Mouse (Mus musculus): ENCODE results near the gene Uck1. TPM values are rescaled to one million over a fixed set of nuclear protein-coding genes. Genes with fewer than 3 reads are reported as not detected.
A peak's percentile ranks its signal among the peaks of the same experiment; 100 is the strongest.

Gene Uck1
- total RNA-seq, 1 experiment from 2014 or later, result 120 TPM

GRCm38 (mm10) chr2:32258887-32259533 is 949 bp downstream of the Uck1 start:
- DNase-seq, result no peak

GRCm38 (mm10) chr2:32256273-32256672 is 3.7 kb downstream of the Uck1 start:
- DNase-seq, result no peak

GRCm38 (mm10) chr2:32254563-32254962 is 5.4 kb downstream of the Uck1 start:
- DNase-seq, result no peak

- DNase-seq, result no peak
Measured at GRCm38 (mm10) chr2:32253352-32253751, 6.6 kb downstream of the Uck1 start.

- no peak for DNase-seq
Measured at GRCm38 (mm10) chr2:32252658-32253057, 7.3 kb downstream of the Uck1 start.

- peak; percentile 33 for DNase-seq
Measured at GRCm38 (mm10) chr2:32251791-32252527, 8.0 kb downstream of the Uck1 start.

GRCm38 (mm10) chr2:32248377-32249361 is 11.3 kb downstream of the Uck1 start:
- DNase-seq, result peak; percentile 43

- peak; percentile 36 for DNase-seq
Measured at GRCm38 (mm10) chr2:32246741-32247140, 13.2 kb downstream of the Uck1 start.

GRCm38 (mm10) chr2:32242986-32243385 is 17.0 kb downstream of the Uck1 start:
- no peak for DNase-seq

- no peak for DNase-seq
Measured at GRCm38 (mm10) chr2:32240591-32240990, 19.4 kb downstream of the Uck1 start.

GRCm38 (mm10) chr2:32238708-32239435 is 21.1 kb downstream of the Uck1 start:
- no peak for DNase-seq

GRCm38 (mm10) chr2:32237571-32237970 is 22.4 kb downstream of the Uck1 start:
- DNase-seq, result no peak

GRCm38 (mm10) chr2:32236760-32237487 is 23.0 kb downstream of the Uck1 start:
- no peak for DNase-seq

GRCm38 (mm10) chr2:32235886-32236759 is 23.8 kb downstream of the Uck1 start, which contains the start of gene Pomt1:
Gene Pomt1 (plus strand): TSS chr2:32236590.
- DNase-seq, result peak; percentile 89

GRCm38 (mm10) chr2:32235433-32235832 is 24.5 kb downstream of the Uck1 start:
- DNase-seq, result no peak

GRCm38 (mm10) chr2:32222057-32222456 is 37.9 kb downstream of the Uck1 start:
- DNase-seq, result no peak

- no peak for DNase-seq
Measured at GRCm38 (mm10) chr2:32221577-32221976, 38.4 kb downstream of the Uck1 start.

GRCm38 (mm10) chr2:32220969-32221368 is 39.0 kb downstream of the Uck1 start:
- no peak for DNase-seq

GRCm38 (mm10) chr2:32220021-32220420 is 39.9 kb downstream of the Uck1 start:
- DNase-seq, result no peak

- no peak for DNase-seq
Measured at GRCm38 (mm10) chr2:32219501-32219900, 40.5 kb downstream of the Uck1 start.
